Mouse (Mus musculus) olfactory bulb, adult 2 months (tissue): Measurements from ENCODE around the gene Man2a1.

ENCODE experiments used
- CTCF ChIP-seq: fragments of 200-500 bp; IDR thresholded peaks from 2 replicates; pipeline ENCODE4 v1.5.1; 2012; ENCODE audit warnings: low read depth, mild to moderate bottlenecking, low read length, moderate library complexity; ENCODE audit not compliant: insufficient read depth
- POLR2A ChIP-seq: fragments of 200-500 bp; IDR thresholded peaks from 2 replicates; pipeline ENCODE4 v1.6.1; 2012; ENCODE audit warnings: mild to moderate bottlenecking, low read depth, low read length, moderate library complexity; ENCODE audit not compliant: insufficient read depth

- no peak for TF ChIP-seq POLR2A
- TF ChIP-seq CTCF = no peak
These were observed 146.2 kb downstream of the Man2a1 start for GRCm38 (mm10) chr17:64746637-64747225.
